Mouse (Mus musculus) liver, adult 2 months (tissue): ENCODE results near the gene Myt1. TPM values are rescaled to one million over a fixed set of nuclear protein-coding genes. Genes with fewer than 3 reads are reported as not detected.

Experiments used
- DNase-seq: peaks from one replicate; pipeline ENCODE4 v3.0.0-alpha.2; 2011; ENCODE audit warnings: low read depth, low spot score; ENCODE audit errors: extremely low read depth
- H3K27ac ChIP-seq: fragments of 200-500 bp; replicated peaks from 2 replicates; pipeline ENCODE4 v1.5.1; 2012; ENCODE audit warnings: low read depth, mild to moderate bottlenecking, control low read depth, inconsistent platforms, low read length; ENCODE audit not compliant: insufficient read depth
- H3K27me3 ChIP-seq: fragments of 200-500 bp; 2 replicates; pipeline ENCODE4 v1.6.1; 2012; ENCODE audit warnings: mild to moderate bottlenecking, moderate library complexity, low read length, inconsistent platforms; ENCODE audit not compliant: control insufficient read depth, insufficient read depth
- H3K36me3 ChIP-seq: fragments of 200-500 bp; 2 replicates; pipeline ENCODE4 v1.6.1; 2012; ENCODE audit warnings: low read length, inconsistent platforms; ENCODE audit not compliant: control insufficient read depth, insufficient read depth
- H3K4me1 ChIP-seq: fragments of 200-500 bp; 2 replicates; pipeline ENCODE4 v1.6.1; 2011; ENCODE audit warnings: low read length; ENCODE audit not compliant: control insufficient read depth, insufficient read depth
- H3K4me3 ChIP-seq: fragments of 200-500 bp; 2 replicates; pipeline ENCODE4 v1.5.1; 2011; ENCODE audit warnings: low read depth, mild to moderate bottlenecking, control low read depth, low read length, moderate library complexity; ENCODE audit not compliant: insufficient read depth
- H3K79me2 ChIP-seq: fragments of 200-500 bp; 2 replicates; pipeline ENCODE4 v1.6.1; 2012; ENCODE audit warnings: inconsistent platforms, mild to moderate bottlenecking, low read length, moderate library complexity; ENCODE audit not compliant: control insufficient read depth, insufficient read depth
- H3K9ac ChIP-seq: fragments of 200-500 bp; 2 replicates; pipeline ENCODE4 v1.6.1; 2012; ENCODE audit warnings: low read depth, mild to moderate bottlenecking, control low read depth, inconsistent platforms, low read length
- CTCF ChIP-seq: fragments of 200-500 bp; IDR thresholded peaks from 2 replicates; pipeline ENCODE4 v1.5.1; 2011; ENCODE audit warnings: low read depth, low read length, control low read depth
- POLR2A ChIP-seq: fragments of 200-500 bp; IDR thresholded peaks from 2 replicates; pipeline ENCODE4 v1.6.1; 2011; ENCODE audit warnings: low read length, control low read depth; ENCODE audit not compliant: insufficient read depth; ENCODE audit errors: extremely low read depth
- WGBS: fragments of 180-500 bp; shearing (Covaris S2); methylation state at CpG from one replicate; pipeline ENCODE4 v1.1.7; 2018; 5-methylcytosine and 5-hydroxymethylcytosine counted together
- polyA plus RNA-seq: library from polyadenylated mRNA; depleted of rRNA; stranded (reverse); fragments of >200 nt; gene quantifications from 2 replicates; pipeline ENCODE4 v1.2.3, GENCODE M21; 2012
- total RNA-seq: library from RNA; depleted of rRNA; stranded (reverse); fragments of >200 nt; gene quantifications from 2 replicates; pipeline ENCODE4 v1.2.3, GENCODE M21; 2014

Myt1 gene
- total and polyA plus RNA-seq, 2 experiments = not detected

GRCm38 (mm10) chr2:181759041-181759440 lies 4.1 kb upstream of the Myt1 start:
- Histone ChIP-seq H3K79me2 (no peaks in the 10 kb centered on the region), H3K36me3 (no peaks in the 10 kb centered on the region), H3K27ac (no peak overlapping the region), H3K4me1 (no peaks in the 10 kb centered on the region), H3K27me3 (no peaks in the 10 kb centered on the region), H3K4me3 (no peak overlapping the region), H3K9ac (no peak overlapping the region)
- no peak for DNase-seq
- WGBS = 23% methylated on average over 4 of the region's 4 CpGs
- TF ChIP-seq CTCF (no peak), POLR2A (no peak)

GRCm38 (mm10) chr2:181763886-181764527 lies 875 bp downstream of the Myt1 start:
- no peaks in the 10 kb centered on the region for H3K4me1 ChIP-seq
- TF ChIP-seq POLR2A = no peak
- H3K36me3 ChIP-seq = no peaks in the 10 kb centered on the region
- WGBS = 44% methylated on average over 14 of the region's 14 CpGs
- H3K27ac ChIP-seq = no peak overlapping the region
- no peak overlapping the region for H3K9ac ChIP-seq
- H3K27me3 ChIP-seq = no peaks in the 10 kb centered on the region
- DNase-seq = no peak
- H3K79me2 ChIP-seq = no peaks in the 10 kb centered on the region
- H3K4me3 ChIP-seq = no peak overlapping the region

GRCm38 (mm10) chr2:181764600-181764999 lies 1.5 kb downstream of the Myt1 start:
- no peak overlapping the region for H3K9ac ChIP-seq
- no peaks in the 10 kb centered on the region for H3K36me3 ChIP-seq
- H3K79me2 ChIP-seq = no peaks in the 10 kb centered on the region
- H3K27me3 ChIP-seq = no peaks in the 10 kb centered on the region
- H3K4me1 ChIP-seq = no peaks in the 10 kb centered on the region
- no peak overlapping the region for H3K4me3 ChIP-seq
- DNase-seq = no peak
- TF ChIP-seq POLR2A (no peak), CTCF (no peak)
- under 1% methylated on average over 10 of the region's 10 CpGs for WGBS
- H3K27ac ChIP-seq = no peak overlapping the region

GRCm38 (mm10) chr2:181765251-181765650 lies 2.1 kb downstream of the Myt1 start:
- Histone ChIP-seq H3K36me3 (no peaks in the 10 kb centered on the region), H3K27me3 (no peaks in the 10 kb centered on the region), H3K4me1 (no peaks in the 10 kb centered on the region), H3K27ac (no peak overlapping the region), H3K79me2 (no peaks in the 10 kb centered on the region), H3K4me3 (no peak overlapping the region), H3K9ac (no peak overlapping the region)
- no peak for DNase-seq
- 82% methylated on average over 4 of the region's 4 CpGs for WGBS
- no peak for TF ChIP-seq CTCF
- no peak for TF ChIP-seq POLR2A

DNA sequence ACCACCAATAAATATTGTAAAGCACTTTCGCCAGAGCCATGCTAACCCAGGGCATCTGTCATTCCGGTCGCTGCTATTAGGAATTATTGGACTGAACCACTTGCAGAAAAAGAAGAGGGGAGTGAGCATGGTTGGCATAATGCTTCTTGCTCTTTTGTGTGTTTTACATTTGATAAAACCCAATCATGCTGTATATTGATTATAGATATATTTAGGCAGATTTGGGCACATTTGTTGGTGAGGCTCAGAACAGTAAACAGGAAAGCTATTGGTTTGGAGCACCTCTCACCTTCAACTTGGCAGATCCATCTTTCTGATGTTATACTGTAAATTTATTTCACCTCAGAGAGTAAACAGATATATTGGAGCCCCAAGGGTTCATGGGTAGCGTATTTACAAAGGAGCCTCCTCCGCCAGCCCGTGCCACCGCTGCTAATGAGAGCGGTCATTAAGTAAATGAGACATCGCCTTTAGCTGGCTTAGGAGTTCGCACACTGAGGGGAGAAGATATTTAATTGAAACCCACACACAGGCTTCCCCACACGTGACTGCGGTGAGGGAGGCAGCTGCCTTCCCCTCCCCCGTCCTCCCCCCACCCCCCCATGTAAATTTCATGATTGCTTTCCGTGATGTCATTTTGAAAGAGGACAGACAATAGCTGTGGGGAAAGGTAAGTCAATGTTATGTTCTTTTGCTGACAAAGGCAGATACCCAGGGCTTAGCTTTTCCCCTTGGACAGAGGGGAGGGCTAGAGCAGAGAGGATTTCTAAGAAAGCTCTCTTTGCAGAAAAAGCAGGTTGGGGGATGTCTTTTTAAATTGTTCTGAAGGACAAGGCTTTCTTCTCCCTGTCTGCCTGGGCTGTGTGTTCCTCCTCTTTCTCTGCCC lies 3.8 kb downstream of the Myt1 start:
- DNase-seq = no peak
- H3K36me3 ChIP-seq = no peaks in the 10 kb centered on the region
- no peaks in the 10 kb centered on the region for H3K27me3 ChIP-seq

GRCm38 (mm10) chr2:181768451-181768850 lies 5.3 kb downstream of the Myt1 start:
- H3K79me2 ChIP-seq = no peaks in the 10 kb centered on the region
- no peak for DNase-seq
- TF ChIP-seq CTCF = no peak
- TF ChIP-seq POLR2A = no peak
- no peaks in the 10 kb centered on the region for H3K36me3 ChIP-seq
- H3K27ac ChIP-seq = no peak overlapping the region
- H3K4me3 ChIP-seq = no peak overlapping the region
- no peaks in the 10 kb centered on the region for H3K27me3 ChIP-seq
- H3K9ac ChIP-seq = no peak overlapping the region
- H3K4me1 ChIP-seq = no peaks in the 10 kb centered on the region

More for the DNA sequence above, 3.8 kb downstream of the Myt1 start:
- WGBS = 67% methylated on average over 14 of the region's 14 CpGs
- no peak overlapping the region for H3K9ac ChIP-seq
- no peak overlapping the region for H3K27ac ChIP-seq
- H3K79me2 ChIP-seq = no peaks in the 10 kb centered on the region
- TF ChIP-seq POLR2A (no peak), CTCF (no peak)
- H3K4me3 ChIP-seq = no peak overlapping the region
- no peaks in the 10 kb centered on the region for H3K4me1 ChIP-seq
